Mouse (Mus musculus): ENCODE measurements around the gene Slc39a5. TPM values are rescaled to one million over a fixed set of nuclear protein-coding genes. Genes with fewer than 3 reads are reported as not detected.

Slc39a5 gene
- polyA plus RNA-seq, 1 experiment = 0.53 TPM

DNA sequence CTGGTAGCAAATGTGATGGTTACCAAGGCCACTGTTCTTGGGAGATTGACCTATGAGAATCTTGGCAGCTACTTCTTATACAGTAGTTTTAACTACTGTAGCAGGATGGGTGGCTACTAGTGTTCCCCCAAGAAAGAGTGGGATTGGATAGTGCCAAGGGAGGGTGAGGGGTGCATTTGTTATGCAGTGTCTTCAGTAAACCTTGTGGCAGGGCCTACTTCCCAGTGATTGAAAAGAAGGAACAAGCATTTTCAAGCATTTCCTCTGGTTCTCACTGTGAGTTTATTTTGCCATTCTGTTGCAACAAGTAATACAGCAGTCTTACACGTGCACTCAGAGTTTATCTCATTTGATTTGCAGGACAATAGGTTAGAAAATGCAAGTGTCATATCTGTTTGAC lies 11.5 kb upstream of the Slc39a5 start:
- TF ChIP-seq POLR2A (IDR thresholded peaks at IDR 0.05; ENCODE audit: control insufficient read depth, extremely low read depth, insufficient read depth, low read length, poor library complexity) (no peak), CTCF (IDR thresholded peaks at IDR 0.05; ENCODE audit: borderline replicate concordance, control insufficient read depth, extremely low read depth, insufficient read depth, low read length, poor library complexity) (no peak)
- no peak for DNase-seq
- no peak overlapping the region for H3K4me3 ChIP-seq (ENCODE audit: control insufficient read depth, insufficient read depth, low read length)
- no peak overlapping the region for H3K27ac ChIP-seq (ENCODE audit: control insufficient read depth, insufficient read depth, low read length)
- peaks cover 15% of the 10 kb centered on the region; the same call in 1 of the 2 replicates for H3K36me3 ChIP-seq (ENCODE audit: control insufficient read depth, insufficient read depth, low read length)
- peaks cover 25% of the 10 kb centered on the region for H3K4me1 ChIP-seq (replicated peaks; ENCODE audit: control insufficient read depth, insufficient read depth, low read length)
- H3K27me3 ChIP-seq (ENCODE audit: control insufficient read depth, insufficient read depth, low read length) = no peaks in the 10 kb centered on the region
- WGBS = 14% methylated on average over 1 of the region's 1 CpGs

DNA sequence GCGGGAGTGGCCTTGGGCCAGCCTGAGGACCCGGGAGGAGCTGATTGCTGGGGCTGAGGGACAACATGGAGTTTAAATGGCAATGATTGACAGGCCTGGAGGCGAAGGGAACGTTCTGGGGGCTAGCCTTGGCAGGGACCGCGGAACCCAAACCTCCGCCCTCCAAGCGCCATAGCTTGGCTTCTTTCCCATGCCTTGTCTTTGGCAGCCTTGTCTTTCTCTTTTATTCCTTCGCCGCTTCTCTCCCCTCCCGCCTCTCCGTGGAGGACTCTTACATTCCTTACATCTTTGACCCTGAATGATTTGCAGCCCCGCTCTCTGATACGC lies 11.0 kb upstream of the Slc39a5 start:
- TF ChIP-seq CTCF (IDR thresholded peaks at IDR 0.05; ENCODE audit: borderline replicate concordance, control insufficient read depth, extremely low read depth, insufficient read depth, low read length, poor library complexity) (no peak), POLR2A (IDR thresholded peaks at IDR 0.05; ENCODE audit: control insufficient read depth, extremely low read depth, insufficient read depth, low read length, poor library complexity) (no peak)
- Histone ChIP-seq H3K36me3 (ENCODE audit: control insufficient read depth, insufficient read depth, low read length) (peaks cover 11% of the 10 kb centered on the region; the same call in 1 of the 2 replicates), H3K4me3 (ENCODE audit: control insufficient read depth, insufficient read depth, low read length) (peak overlapping the region; percentile 87), H3K27me3 (ENCODE audit: control insufficient read depth, insufficient read depth, low read length) (no peaks in the 10 kb centered on the region), H3K27ac (ENCODE audit: control insufficient read depth, insufficient read depth, low read length) (no peak overlapping the region), H3K4me1 (replicated peaks; ENCODE audit: control insufficient read depth, insufficient read depth, low read length) (peaks cover 25% of the 10 kb centered on the region)
- WGBS = 7% methylated on average over 14 of the region's 14 CpGs
- no peak for DNase-seq

DNA sequence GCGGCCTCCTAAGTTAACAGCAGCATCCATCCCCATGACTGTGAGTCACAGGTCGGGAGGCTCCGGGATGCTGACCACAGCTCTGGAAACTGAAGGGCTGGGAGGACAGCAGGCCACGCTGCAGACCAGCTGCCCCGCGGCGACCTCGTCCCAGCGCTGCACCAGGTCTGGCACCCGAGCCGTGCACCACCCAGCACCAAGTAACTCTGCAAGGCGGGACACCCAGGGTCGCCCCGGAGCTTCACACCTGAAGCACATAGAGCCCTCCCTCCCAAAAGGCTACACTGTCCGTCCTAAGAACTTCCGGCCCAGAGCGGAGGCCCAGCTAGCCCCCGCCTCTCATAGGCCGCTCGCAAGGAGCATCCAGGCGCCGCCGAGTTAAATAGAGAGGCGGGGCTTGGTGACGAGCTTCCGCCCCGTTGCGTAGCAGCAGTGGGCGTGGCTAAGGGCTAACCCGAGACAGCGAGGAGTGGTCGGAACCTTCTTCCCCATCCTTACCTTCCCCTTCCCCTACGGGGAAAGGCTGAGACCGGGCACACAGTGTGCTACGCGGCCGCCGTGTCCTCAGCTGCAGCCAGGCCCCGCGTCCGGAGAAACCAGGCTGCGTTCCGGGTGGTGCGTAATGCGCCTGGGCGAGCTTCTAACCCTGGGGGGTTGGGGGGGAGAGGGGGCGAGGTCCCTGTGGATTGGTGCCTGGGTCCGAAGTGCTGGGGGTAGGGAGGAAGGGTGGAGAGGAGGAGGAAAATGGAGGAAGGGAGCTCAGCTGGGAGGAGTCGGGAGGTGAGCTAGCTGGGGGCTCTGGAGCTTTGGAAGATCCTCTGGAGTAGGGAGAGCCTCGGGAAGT lies 10.4 kb upstream of the Slc39a5 start, which contains the start of the genes Nabp2 and Rnf41:
Gene Nabp2 (minus strand): TSS at position 282 of the 844 bp plus-strand sequence.
Gene Rnf41 (plus strand): TSS at position 447 of the 844 bp plus-strand sequence.
- H3K4me1 ChIP-seq (replicated peaks; ENCODE audit: control insufficient read depth, insufficient read depth, low read length) = peaks cover 25% of the 10 kb centered on the region
- WGBS = under 1% methylated on average over 50 of the region's 50 CpGs
- H3K4me3 ChIP-seq (ENCODE audit: control insufficient read depth, insufficient read depth, low read length) = peak within 1 kb of the TSS; percentile 87
- peak within 1 kb of the TSS; percentile 94 for H3K27ac ChIP-seq (ENCODE audit: control insufficient read depth, insufficient read depth, low read length)
- TF ChIP-seq CTCF (IDR thresholded peaks at IDR 0.05; ENCODE audit: borderline replicate concordance, control insufficient read depth, extremely low read depth, insufficient read depth, low read length, poor library complexity) (0 out of 2 replicates have a peak, but pooled peaks have one; percentile 19), POLR2A (IDR thresholded peaks at IDR 0.05; ENCODE audit: control insufficient read depth, extremely low read depth, insufficient read depth, low read length, poor library complexity) (peak; percentile 96)
- peak; percentile 98 for DNase-seq
- H3K27me3 ChIP-seq (ENCODE audit: control insufficient read depth, insufficient read depth, low read length) = no peaks in the 10 kb centered on the region
- H3K36me3 ChIP-seq (ENCODE audit: control insufficient read depth, insufficient read depth, low read length) = peaks cover 7% of the 10 kb centered on the region; the same call in 1 of the 2 replicates

DNA sequence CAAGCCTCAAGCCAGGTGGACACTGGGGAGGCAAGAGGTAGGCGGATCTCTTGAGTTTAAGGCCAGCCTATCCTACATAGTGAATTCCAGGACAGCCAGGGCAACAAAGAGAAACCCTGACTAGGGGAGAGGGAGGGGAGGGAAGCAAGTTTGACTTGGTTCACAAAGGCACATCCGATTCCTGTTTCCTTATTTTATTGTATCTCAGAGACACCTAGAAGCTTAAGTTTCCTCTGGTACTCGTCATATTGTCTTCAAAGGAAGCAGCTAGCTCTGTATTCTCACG lies 9.5 kb upstream of the Slc39a5 start:
- Histone ChIP-seq H3K27ac (ENCODE audit: control insufficient read depth, insufficient read depth, low read length) (peak overlapping the region; percentile 94), H3K4me1 (replicated peaks; ENCODE audit: control insufficient read depth, insufficient read depth, low read length) (peaks cover 25% of the 10 kb centered on the region), H3K4me3 (ENCODE audit: control insufficient read depth, insufficient read depth, low read length) (peak overlapping the region; percentile 35), H3K36me3 (ENCODE audit: control insufficient read depth, insufficient read depth, low read length) (no peaks in the 10 kb centered on the region), H3K27me3 (ENCODE audit: control insufficient read depth, insufficient read depth, low read length) (no peaks in the 10 kb centered on the region)
- 11% methylated on average over 4 of the region's 4 CpGs for WGBS
- DNase-seq = peak; percentile 16
- no peak for TF ChIP-seq POLR2A (IDR thresholded peaks at IDR 0.05; ENCODE audit: control insufficient read depth, extremely low read depth, insufficient read depth, low read length, poor library complexity)
- TF ChIP-seq CTCF (IDR thresholded peaks at IDR 0.05; ENCODE audit: borderline replicate concordance, control insufficient read depth, extremely low read depth, insufficient read depth, low read length, poor library complexity) = no peak

DNA sequence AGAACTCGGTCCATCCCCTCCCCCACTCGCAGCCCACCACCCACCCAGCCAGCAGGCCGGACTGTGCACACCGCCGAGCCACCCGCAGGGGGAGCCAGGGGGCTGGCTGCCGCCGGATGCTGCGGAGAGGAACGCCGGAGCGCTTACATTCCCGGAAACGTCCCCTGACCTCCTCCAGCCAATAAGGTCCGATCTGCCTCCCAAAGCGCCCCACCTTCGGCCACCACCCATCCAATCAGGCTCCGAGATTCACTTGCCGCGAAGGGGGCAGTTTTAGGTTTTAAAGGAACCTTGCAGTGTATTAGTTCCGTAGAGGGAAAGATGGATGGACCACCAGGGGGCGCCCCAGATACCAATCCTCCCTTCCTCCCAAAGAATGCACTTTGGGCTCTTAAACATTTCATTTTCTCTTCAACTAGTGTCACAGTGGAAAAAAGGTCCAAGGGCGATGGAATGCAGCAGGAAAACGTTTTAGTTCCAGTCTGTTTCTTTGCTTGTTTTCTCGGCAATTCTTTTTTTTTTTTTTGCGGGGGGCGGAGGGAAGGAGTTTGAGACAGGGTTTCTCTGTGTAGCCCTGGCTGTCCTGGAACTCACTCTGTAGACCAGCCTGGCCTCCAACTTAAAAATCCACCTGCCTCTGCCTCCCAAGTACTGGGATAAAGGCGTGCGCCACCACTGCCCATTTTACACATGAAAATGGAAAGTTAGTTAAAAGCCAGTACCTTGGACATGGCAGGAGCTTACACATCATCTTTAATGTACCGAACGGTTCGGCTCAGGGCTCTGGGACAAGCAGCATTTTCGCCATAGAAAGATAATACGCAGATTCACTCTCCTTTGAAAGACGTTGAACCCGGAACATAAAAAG lies 8.9 kb upstream of the Slc39a5 start:
- TF ChIP-seq CTCF (IDR thresholded peaks at IDR 0.05; ENCODE audit: borderline replicate concordance, control insufficient read depth, extremely low read depth, insufficient read depth, low read length, poor library complexity) (peak; percentile 91), POLR2A (IDR thresholded peaks at IDR 0.05; ENCODE audit: control insufficient read depth, extremely low read depth, insufficient read depth, low read length, poor library complexity) (peak; percentile 63; the same call in 1 of the 2 replicates)
- Histone ChIP-seq H3K4me1 (replicated peaks; ENCODE audit: control insufficient read depth, insufficient read depth, low read length) (peaks cover 25% of the 10 kb centered on the region), H3K36me3 (ENCODE audit: control insufficient read depth, insufficient read depth, low read length) (no peaks in the 10 kb centered on the region), H3K4me3 (ENCODE audit: control insufficient read depth, insufficient read depth, low read length) (peak overlapping the region; percentile 68), H3K27ac (ENCODE audit: control insufficient read depth, insufficient read depth, low read length) (peak overlapping the region; percentile 94), H3K27me3 (ENCODE audit: control insufficient read depth, insufficient read depth, low read length) (no peaks in the 10 kb centered on the region)
- WGBS = 7% methylated on average over 36 of the region's 36 CpGs
- peak; percentile 96 for DNase-seq
